Mouse (Mus musculus): Measurements from ENCODE around the gene Lgi1.

DNA sequence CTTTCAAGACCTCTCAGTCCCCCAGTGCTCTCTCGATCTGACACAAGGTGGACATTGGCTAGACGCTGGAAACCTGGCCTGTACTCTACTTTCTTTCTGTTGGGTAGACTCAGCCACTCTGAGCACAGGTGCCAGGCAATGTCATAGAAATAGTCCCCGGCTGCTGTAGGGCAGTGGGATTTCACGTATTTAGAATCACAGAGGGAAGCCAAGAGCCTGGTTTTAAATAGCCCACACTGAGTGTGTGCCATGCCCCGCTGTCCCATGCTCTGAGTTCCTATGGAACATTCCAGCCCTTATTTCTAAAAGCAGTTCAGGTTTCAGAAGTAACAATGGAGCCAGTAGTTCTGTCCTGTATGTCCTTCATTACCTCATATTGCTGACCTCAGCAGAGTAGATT is 3.1 kb downstream of the Lgi1 start:
- TF ChIP-seq GATA1 (IDR thresholded peaks at IDR 0.05; ENCODE audit: borderline replicate concordance, low read length) (no peak), FLI1 (IDR thresholded peaks at IDR 0.05; ENCODE audit: low read length) (no peak)

Data from megakaryocyte, embryonic 14.5 days (primary cell).